Comparison of ENCODE assay signal across 28 mouse cellular contexts in genomic region chr17:81035354-81035753, GRCm38 (mm10).
"Had no signal": no experiment of that assay in that cellular context is flagged by ENCODE, and none has a peak within 500 bp of the region (broad histone marks: within the 10 kb centered on the region; RNA-seq: fewer than 3 reads in every experiment).

No protein-coding gene starts in this region.

- H3K4me3 ChIP-seq: heart, adult 2 months; heart, embryonic 13.5 days; heart, embryonic 15.5 days; hindbrain, embryonic 13.5 days; hindbrain, embryonic 15.5 days; intestine, embryonic 15.5 days; layer of hippocampus, adult 2 months; left cerebral cortex, adult 2 months; limb, embryonic 10.5 days; limb, embryonic 12.5 days; liver, embryonic 13.5 days; liver, embryonic 15.5 days had no signal

- H3K27me3 ChIP-seq: heart, embryonic 13.5 days; heart, embryonic 15.5 days; hindbrain, embryonic 13.5 days; hindbrain, embryonic 15.5 days; intestine, embryonic 15.5 days; limb, embryonic 12.5 days; liver, embryonic 13.5 days; liver, embryonic 15.5 days had no signal

- H3K4me2 ChIP-seq: heart, embryonic 11.5 days; heart, embryonic 13.5 days; heart, embryonic 15.5 days; hindbrain, embryonic 13.5 days; hindbrain, embryonic 15.5 days; intestine, embryonic 15.5 days; limb, embryonic 12.5 days; liver, embryonic 11.5 days; liver, embryonic 13.5 days; liver, embryonic 15.5 days had no signal

- ATAC-seq: hindbrain, postnatal 0 days; intestine, embryonic 15.5 days; intestine, postnatal 0 days; liver, postnatal 0 days had no signal

- H3K27ac ChIP-seq: heart, adult 2 months; heart, embryonic 13.5 days; heart, embryonic 15.5 days; hindbrain, embryonic 13.5 days; hindbrain, embryonic 15.5 days; hindbrain, postnatal 0 days; intestine, embryonic 15.5 days; layer of hippocampus, adult 2 months; left cerebral cortex, adult 2 months; limb, embryonic 10.5 days; limb, embryonic 12.5 days; liver, embryonic 13.5 days; liver, embryonic 15.5 days had no signal

- H3K9ac ChIP-seq: heart, embryonic 13.5 days; heart, embryonic 15.5 days; hindbrain, embryonic 13.5 days; hindbrain, embryonic 15.5 days; intestine, embryonic 15.5 days; limb, embryonic 12.5 days; liver, embryonic 13.5 days; liver, embryonic 15.5 days; liver, postnatal 0 days had no signal

- H3K9me3 ChIP-seq: heart, embryonic 13.5 days; heart, embryonic 15.5 days; hindbrain, embryonic 13.5 days; hindbrain, embryonic 15.5 days; intestine, embryonic 15.5 days; limb, embryonic 10.5 days; limb, embryonic 12.5 days; liver, embryonic 13.5 days; liver, embryonic 15.5 days had no signal

- H3K4me1 ChIP-seq: heart, embryonic 15.5 days; hindbrain, embryonic 13.5 days; hindbrain, embryonic 15.5 days; intestine, embryonic 15.5 days; limb, embryonic 12.5 days had no signal

- DNase-seq: gastrocnemius, postnatal 14 days; gastrocnemius, postnatal 36 days; heart, adult 11 months; heart, adult 2 months; heart, postnatal 14 days; heart, postnatal 36 days; kidney, adult 18-20 months; kidney, adult 8-10 months; kidney, postnatal 10 days; kidney, postnatal 25 days; kidney, postnatal 4 days; liver; liver, embryonic 13.5 days; liver, postnatal 0 days had no signal
